Mouse (Mus musculus): Measurements from ENCODE around the gene Sh3pxd2a. TPM values are rescaled to one million over a fixed set of nuclear protein-coding genes. Genes with fewer than 3 reads are reported as not detected.
A peak's percentile ranks its signal among the peaks of the same experiment; 100 is the strongest.

Gene Sh3pxd2a
- polyA plus RNA-seq, 1 experiment from 2014 or later = 0.82 TPM

DNA sequence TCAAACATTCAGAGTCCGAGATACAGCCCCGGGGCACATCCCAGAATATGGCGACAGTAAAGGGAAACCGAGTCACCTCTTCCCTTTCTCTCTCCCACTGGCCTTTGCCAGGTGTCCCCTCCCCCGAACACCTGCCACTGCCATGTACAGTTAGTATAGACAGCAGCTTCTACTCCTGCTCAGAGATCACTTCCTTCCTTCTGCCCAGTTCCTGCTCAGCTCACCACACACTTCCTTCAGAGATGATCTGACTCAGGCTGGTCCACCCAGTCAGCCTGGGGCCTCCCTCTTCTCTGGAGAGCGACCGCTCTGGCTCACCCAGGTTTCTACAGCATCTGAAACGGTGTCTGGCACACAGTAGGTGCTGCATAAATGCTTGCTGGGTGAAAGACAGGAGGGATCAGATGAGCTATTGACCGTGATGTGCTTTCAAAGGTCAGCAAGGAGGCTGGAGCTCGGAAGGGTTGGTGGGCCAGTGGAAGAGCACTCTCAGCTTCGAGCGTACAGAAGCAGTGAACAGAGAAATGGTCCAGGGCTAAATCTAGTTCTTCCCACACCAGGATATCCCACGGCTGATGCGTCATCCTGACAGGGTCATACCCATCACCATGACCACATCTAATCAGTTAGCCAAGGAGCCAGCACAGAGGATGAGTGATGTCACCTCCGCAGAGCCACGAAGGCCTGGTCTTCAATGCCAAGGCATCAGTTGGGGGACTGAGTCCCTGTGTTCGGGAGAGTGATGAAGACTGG, 22.5 kb downstream of the Sh3pxd2a start:
- peak overlapping the region; percentile 35 for H3K27ac ChIP-seq (ENCODE audit: low read depth)
- no peaks in the 10 kb centered on the region for H3K9me3 ChIP-seq (ENCODE audit: low read length)
- peaks cover 38% of the 10 kb centered on the region for H3K4me1 ChIP-seq (ENCODE audit: insufficient read depth)
- peak overlapping the region; percentile 13 for H3K4me2 ChIP-seq (ENCODE audit: low read depth, low read length)
- ATAC-seq = peak; percentile 40; the same call in 1 of the 2 replicates
- TF ChIP-seq EP300 (IDR thresholded peaks at IDR 0.05; ENCODE audit: low read depth) = no peak
- no peak for TF ChIP-seq CTCF (IDR thresholded peaks at IDR 0.05; ENCODE audit: low read depth)
- H3K4me3 ChIP-seq (ENCODE audit: low read depth, low read length) = no peak overlapping the region
- 51% methylated on average over 17 of the region's 17 CpGs for WGBS (ENCODE audit: insufficient replicate concordance)
- no peaks in the 10 kb centered on the region for H3K36me3 ChIP-seq (replicated peaks; ENCODE audit: insufficient read depth, low read length)
- no peak overlapping the region for H3K9ac ChIP-seq (replicated peaks)
- H3K27me3 ChIP-seq (ENCODE audit: insufficient read depth, low read length) = no peaks in the 10 kb centered on the region
- DNase-seq = no peak

DNA sequence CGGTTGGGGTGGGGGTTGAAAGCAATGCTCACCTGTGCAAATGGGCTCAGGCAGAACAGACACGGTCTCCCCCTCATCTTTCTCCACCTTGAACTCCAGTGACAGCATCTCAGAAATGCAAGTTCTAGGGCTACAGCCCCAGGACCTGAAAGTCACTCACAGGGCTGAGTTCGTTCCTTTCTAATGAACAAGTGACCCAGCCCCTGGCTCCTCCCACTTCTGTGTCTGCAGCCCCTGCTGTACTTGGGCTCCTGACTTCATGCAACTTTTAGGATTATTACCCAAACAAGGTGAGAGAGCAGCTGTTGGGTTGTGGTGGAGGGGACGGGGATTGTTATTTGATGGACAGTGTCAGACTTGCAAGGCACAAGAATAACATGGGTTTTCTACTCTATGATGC, 23.2 kb downstream of the Sh3pxd2a start:
- peak overlapping the region; percentile 13 for H3K4me2 ChIP-seq (ENCODE audit: low read depth, low read length)
- H3K9ac ChIP-seq (replicated peaks) = no peak overlapping the region
- TF ChIP-seq CTCF (IDR thresholded peaks at IDR 0.05; ENCODE audit: low read depth) (no peak), EP300 (IDR thresholded peaks at IDR 0.05; ENCODE audit: low read depth) (no peak)
- H3K27ac ChIP-seq (ENCODE audit: low read depth) = 0 out of 2 replicates have a peak overlapping the region, but pooled peaks have one; percentile 35
- no peaks in the 10 kb centered on the region for H3K9me3 ChIP-seq (ENCODE audit: low read length)
- H3K4me1 ChIP-seq (ENCODE audit: insufficient read depth) = peaks cover 32% of the 10 kb centered on the region
- H3K27me3 ChIP-seq (ENCODE audit: insufficient read depth, low read length) = no peaks in the 10 kb centered on the region
- ATAC-seq (no peak), DNase-seq (no peak)
- no peaks in the 10 kb centered on the region for H3K36me3 ChIP-seq (replicated peaks; ENCODE audit: insufficient read depth, low read length)
- WGBS (ENCODE audit: insufficient replicate concordance) = 62% methylated on average over 4 of the region's 4 CpGs
- H3K4me3 ChIP-seq (ENCODE audit: low read depth, low read length) = no peak overlapping the region

GRCm38 (mm10) chr19:47440435-47440803, 23.8 kb downstream of the Sh3pxd2a start:
- Histone ChIP-seq H3K4me3 (ENCODE audit: low read depth, low read length) (no peak overlapping the region), H3K27ac (ENCODE audit: low read depth) (0 out of 2 replicates have a peak overlapping the region, but pooled peaks have one; percentile 34), H3K36me3 (replicated peaks; ENCODE audit: insufficient read depth, low read length) (no peaks in the 10 kb centered on the region), H3K4me1 (ENCODE audit: insufficient read depth) (peaks cover 28% of the 10 kb centered on the region), H3K9me3 (ENCODE audit: low read length) (no peaks in the 10 kb centered on the region), H3K4me2 (ENCODE audit: low read depth, low read length) (0 out of 2 replicates have a peak overlapping the region, but pooled peaks have one; percentile 13), H3K9ac (replicated peaks) (no peak overlapping the region), H3K27me3 (ENCODE audit: insufficient read depth, low read length) (no peaks in the 10 kb centered on the region)
- DNase-seq = no peak
- 0 out of 2 replicates have a peak, but pooled peaks have one; percentile 12 for ATAC-seq
- TF ChIP-seq CTCF (IDR thresholded peaks at IDR 0.05; ENCODE audit: low read depth) = no peak
- 75% methylated on average over 7 of the region's 7 CpGs for WGBS (ENCODE audit: insufficient replicate concordance)

DNA sequence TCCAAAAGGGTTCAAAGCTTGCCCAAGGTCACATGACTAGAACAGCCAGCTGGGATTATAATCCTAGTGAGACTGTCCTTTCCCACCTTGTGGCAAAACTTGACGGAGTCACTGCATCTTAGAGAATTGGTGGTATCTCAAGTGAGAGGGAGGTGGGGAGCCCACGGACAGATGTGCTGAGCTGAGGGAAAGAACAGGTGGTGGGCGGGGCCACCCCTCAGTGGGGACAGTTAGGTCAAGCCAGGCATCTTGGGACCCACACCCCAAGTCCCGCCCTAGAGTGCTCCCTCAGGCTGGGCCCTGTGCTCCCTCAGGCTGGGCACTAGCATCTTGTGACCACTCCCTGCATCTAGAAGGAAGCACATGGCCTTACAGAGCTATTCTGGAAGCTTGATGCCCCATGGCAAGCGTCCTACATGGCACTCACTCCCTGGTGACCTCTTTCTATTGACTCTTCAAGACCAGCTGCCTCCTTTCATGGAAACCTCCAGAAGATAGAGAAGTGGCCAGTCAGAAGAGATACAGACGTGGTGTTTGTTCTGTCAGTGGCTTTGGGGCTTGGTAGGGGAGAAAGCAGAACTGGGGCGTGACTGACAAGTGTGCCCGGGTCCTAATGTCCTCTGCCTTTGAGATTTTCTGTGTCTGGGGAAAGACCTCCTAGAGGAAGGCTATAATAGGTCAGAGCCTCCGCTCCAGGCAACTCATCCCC, 24.3 kb downstream of the Sh3pxd2a start:
- peak overlapping the region; percentile 34; the same call in 1 of the 2 replicates for H3K27ac ChIP-seq (ENCODE audit: low read depth)
- 60% methylated on average over 9 of the region's 9 CpGs for WGBS (ENCODE audit: insufficient replicate concordance)
- no peak overlapping the region for H3K4me2 ChIP-seq (ENCODE audit: low read depth, low read length)
- peak; percentile 28; the same call in 1 of the 2 replicates for ATAC-seq
- peaks cover 22% of the 10 kb centered on the region for H3K4me1 ChIP-seq (ENCODE audit: insufficient read depth)
- no peak for DNase-seq
- no peaks in the 10 kb centered on the region for H3K36me3 ChIP-seq (replicated peaks; ENCODE audit: insufficient read depth, low read length)
- no peak overlapping the region for H3K9ac ChIP-seq (replicated peaks)
- H3K9me3 ChIP-seq (ENCODE audit: low read length) = no peaks in the 10 kb centered on the region
- H3K27me3 ChIP-seq (ENCODE audit: insufficient read depth, low read length) = no peaks in the 10 kb centered on the region
- TF ChIP-seq EP300 (IDR thresholded peaks at IDR 0.05; ENCODE audit: low read depth) (no peak), CTCF (IDR thresholded peaks at IDR 0.05; ENCODE audit: low read depth) (no peak)
- no peak overlapping the region for H3K4me3 ChIP-seq (ENCODE audit: low read depth, low read length)

DNA sequence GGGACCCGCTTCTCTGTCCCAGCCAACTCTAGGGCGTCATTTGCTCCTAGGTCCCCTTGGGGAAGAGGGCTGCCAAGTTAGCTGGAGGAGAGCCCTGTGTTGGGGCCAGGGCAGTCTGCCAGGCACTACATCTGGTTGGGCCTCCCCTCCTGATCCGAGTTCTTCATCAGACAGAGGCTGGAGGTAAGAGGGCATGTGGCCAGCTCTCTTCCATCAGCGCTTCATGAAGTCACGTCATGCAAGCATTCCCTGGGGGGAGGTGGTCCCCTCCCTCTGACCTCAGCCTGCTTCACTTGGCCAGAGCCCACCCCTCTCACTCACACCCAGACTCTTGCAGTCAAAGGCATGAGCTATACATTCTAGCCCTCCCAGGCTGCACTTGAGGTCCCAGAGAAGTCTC, 25.8 kb downstream of the Sh3pxd2a start:
- 71% methylated on average over 5 of the region's 5 CpGs for WGBS (ENCODE audit: insufficient replicate concordance)
- Histone ChIP-seq H3K27ac (ENCODE audit: low read depth) (no peak overlapping the region), H3K4me3 (ENCODE audit: low read depth, low read length) (no peak overlapping the region), H3K4me1 (ENCODE audit: insufficient read depth) (peaks cover 14% of the 10 kb centered on the region), H3K36me3 (replicated peaks; ENCODE audit: insufficient read depth, low read length) (no peaks in the 10 kb centered on the region), H3K27me3 (ENCODE audit: insufficient read depth, low read length) (no peaks in the 10 kb centered on the region), H3K4me2 (ENCODE audit: low read depth, low read length) (no peak overlapping the region), H3K9ac (replicated peaks) (no peak overlapping the region), H3K9me3 (ENCODE audit: low read length) (no peaks in the 10 kb centered on the region)
- TF ChIP-seq CTCF (IDR thresholded peaks at IDR 0.05; ENCODE audit: low read depth) (no peak), EP300 (IDR thresholded peaks at IDR 0.05; ENCODE audit: low read depth) (no peak)
- ATAC-seq (no peak), DNase-seq (no peak)

- H3K27me3 ChIP-seq (ENCODE audit: insufficient read depth, low read length) = no peaks in the 10 kb centered on the region
- H3K9ac ChIP-seq (replicated peaks) = no peak overlapping the region
- H3K27ac ChIP-seq (ENCODE audit: low read depth) = no peak overlapping the region
- no peak for DNase-seq
- WGBS (ENCODE audit: insufficient replicate concordance) = 94% methylated on average over 4 of the region's 4 CpGs
- H3K36me3 ChIP-seq (replicated peaks; ENCODE audit: insufficient read depth, low read length) = no peaks in the 10 kb centered on the region
- no peak for ATAC-seq
- H3K4me2 ChIP-seq (ENCODE audit: low read depth, low read length) = no peak overlapping the region
- H3K4me3 ChIP-seq (ENCODE audit: low read depth, low read length) = no peak overlapping the region
- TF ChIP-seq CTCF (IDR thresholded peaks at IDR 0.05; ENCODE audit: low read depth) (no peak), EP300 (IDR thresholded peaks at IDR 0.05; ENCODE audit: low read depth) (no peak)
- H3K9me3 ChIP-seq (ENCODE audit: low read length) = no peaks in the 10 kb centered on the region
- H3K4me1 ChIP-seq (ENCODE audit: insufficient read depth) = peaks cover 17% of the 10 kb centered on the region
Observed at GRCm38 (mm10) chr19:47437040-47437439, 27.2 kb downstream of the Sh3pxd2a start.

Measured in liver, postnatal 0 days (tissue).